Mouse (Mus musculus): ENCODE results near the gene Sept7.
"Not testable (repeated sequence)": the region's sequence is repeated elsewhere in the genome, so short reads cannot be mapped to it uniquely, and the experiment has no call there.

Gene Sept7

GRCm38 (mm10) chr9:25253478-25253824 is 1.2 kb downstream of the Sept7 start:
- no peak for DNase-seq (ENCODE audit: low spot score in 2 of 2)

- DNase-seq (ENCODE audit: low spot score in 2 of 2), result no peak
Observed at GRCm38 (mm10) chr9:25260411-25260810, 8.2 kb downstream of the Sept7 start.

- DNase-seq (ENCODE audit: low spot score in 2 of 2), result no peak
Observed at GRCm38 (mm10) chr9:25260979-25261378, 8.7 kb downstream of the Sept7 start.

GRCm38 (mm10) chr9:25262087-25262486 is 9.8 kb downstream of the Sept7 start:
- no peak for DNase-seq (ENCODE audit: low spot score in 2 of 2)

- no peak for DNase-seq (ENCODE audit: low spot score in 2 of 2)
Observed at GRCm38 (mm10) chr9:25265795-25266194, 13.6 kb downstream of the Sept7 start.

- DNase-seq (ENCODE audit: low spot score in 2 of 2), result no peak
Observed at GRCm38 (mm10) chr9:25267133-25267532, 14.9 kb downstream of the Sept7 start.

- DNase-seq (ENCODE audit: low spot score in 2 of 2), result no peak
Observed at GRCm38 (mm10) chr9:25267574-25267973, 15.3 kb downstream of the Sept7 start.

- DNase-seq (ENCODE audit: low spot score in 2 of 2), result no peak
Observed at GRCm38 (mm10) chr9:25271902-25272301, 19.7 kb downstream of the Sept7 start.

- no peak for DNase-seq (ENCODE audit: low spot score in 2 of 2)
Observed at GRCm38 (mm10) chr9:25289796-25290195, 37.6 kb downstream of the Sept7 start.

GRCm38 (mm10) chr9:25309505-25310182 is 57.4 kb downstream of the Sept7 start:
- no peak for DNase-seq (ENCODE audit: low spot score in 2 of 2)

GRCm38 (mm10) chr9:25314304-25314703 is 62.1 kb downstream of the Sept7 start:
- no peak for DNase-seq (ENCODE audit: low spot score in 2 of 2)

- DNase-seq (ENCODE audit: low spot score in 2 of 2), result peak; percentile 64 to 77
Observed at GRCm38 (mm10) chr9:25317827-25318505, 65.7 kb downstream of the Sept7 start.

- not testable (repeated sequence) for DNase-seq (ENCODE audit: low spot score in 2 of 2)
Observed at GRCm38 (mm10) chr9:25319676-25320075, 67.4 kb downstream of the Sept7 start.

GRCm38 (mm10) chr9:25327727-25328370 is 75.6 kb downstream of the Sept7 start:
- no peak for DNase-seq (ENCODE audit: low spot score in 2 of 2)

GRCm38 (mm10) chr9:25328946-25329723 is 76.9 kb downstream of the Sept7 start:
- DNase-seq (ENCODE audit: low spot score in 2 of 2), result no peak

GRCm38 (mm10) chr9:25337436-25338198 is 85.4 kb downstream of the Sept7 start:
- no peak for DNase-seq (ENCODE audit: low spot score in 2 of 2)

GRCm38 (mm10) chr9:25340412-25340811 is 88.2 kb downstream of the Sept7 start:
- no peak for DNase-seq (ENCODE audit: low spot score in 2 of 2)

GRCm38 (mm10) chr9:25353775-25354174 is 101.5 kb downstream of the Sept7 start:
- no peak for DNase-seq (ENCODE audit: low spot score in 2 of 2)

GRCm38 (mm10) chr9:25355806-25356205 is 103.6 kb downstream of the Sept7 start:
- DNase-seq (ENCODE audit: low spot score in 2 of 2), result peak; percentile 42 to 53

- DNase-seq (ENCODE audit: low spot score in 2 of 2), result no peak
Observed at GRCm38 (mm10) chr9:25357589-25357988, 105.3 kb downstream of the Sept7 start.

- no peak for DNase-seq (ENCODE audit: low spot score in 2 of 2)
Observed at GRCm38 (mm10) chr9:25358018-25358417, 105.8 kb downstream of the Sept7 start.

Measured in frontal cortex, postnatal 36 days (tissue).